Mouse (Mus musculus): ENCODE results near the gene Kxd1. TPM values are rescaled to one million over a fixed set of nuclear protein-coding genes. Genes with fewer than 3 reads are reported as not detected.
"Not testable (repeated sequence)": the region's sequence is repeated elsewhere in the genome, so short reads cannot be mapped to it uniquely, and the experiment has no call there.

Kxd1 gene
- polyA plus RNA-seq, 1 experiment from 2014 or later, result 81.8 TPM

DNA sequence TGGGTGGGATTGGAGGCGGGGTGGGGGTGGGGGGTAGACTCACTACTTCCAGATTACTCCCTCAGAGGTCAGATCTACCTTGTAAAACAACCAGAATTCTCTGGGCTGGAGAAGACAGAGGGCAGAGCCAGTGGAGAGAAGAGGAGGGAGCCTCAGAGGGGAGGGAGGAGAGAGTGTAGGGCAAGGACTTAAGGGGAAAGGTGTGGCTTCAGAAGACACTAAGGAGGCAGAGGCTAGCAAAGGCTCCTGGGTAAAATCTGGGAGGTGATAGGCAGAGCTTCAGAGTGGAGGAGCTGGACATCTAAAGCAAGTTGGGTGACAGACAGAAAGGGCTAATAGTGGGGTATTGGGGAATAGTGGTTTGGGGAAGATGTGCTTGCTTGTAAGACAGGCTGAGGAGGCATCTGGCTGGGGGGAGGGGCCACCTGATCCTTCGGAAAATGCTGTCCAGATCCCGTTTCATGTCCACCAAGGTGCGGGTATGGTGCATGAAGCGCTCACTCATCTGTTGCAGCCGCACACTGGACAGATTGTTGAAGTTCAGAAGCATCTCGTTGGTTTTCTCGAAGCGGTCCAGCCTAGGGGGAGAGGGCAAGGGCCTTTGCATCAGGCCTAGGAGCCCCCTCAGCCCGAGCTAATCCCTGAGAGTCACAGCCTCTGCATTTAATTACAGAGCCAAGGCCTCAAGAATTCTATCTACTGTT lies 9.7 kb downstream of the Kxd1 start:
- no peak for DNase-seq (ENCODE audit: low spot score)
- H3K27me3 ChIP-seq (ENCODE audit: insufficient read depth, low read length), result no peaks in the 10 kb centered on the region
- WGBS, result 53% methylated on average over 10 of the region's 10 CpGs
- H3K27ac ChIP-seq, result no peak overlapping the region
- no peak for TF ChIP-seq CTCF (IDR thresholded peaks at IDR 0.05; ENCODE audit: low read depth)
- ATAC-seq (replicated peaks; ENCODE audit: low FRiP score, low read depth), result no peak
- H3K36me3 ChIP-seq (ENCODE audit: insufficient read depth, low read length), result peaks cover 16% of the 10 kb centered on the region
- H3K9ac ChIP-seq (ENCODE audit: low read depth, low read length), result no peak overlapping the region
- H3K4me3 ChIP-seq (replicated peaks; ENCODE audit: low read depth, low read length), result no peak overlapping the region
- H3K4me2 ChIP-seq (ENCODE audit: low read length), result no peak overlapping the region
- no peaks in the 10 kb centered on the region; the same call in 1 of the 2 replicates for H3K4me1 ChIP-seq (replicated peaks; ENCODE audit: insufficient read depth, low read length)
- H3K9me3 ChIP-seq (replicated peaks; ENCODE audit: low read length), result no peaks in the 10 kb centered on the region

- TF ChIP-seq CTCF (IDR thresholded peaks at IDR 0.05; ENCODE audit: low read depth), result no peak
- Histone ChIP-seq H3K27ac (no peak overlapping the region), H3K9me3 (replicated peaks; ENCODE audit: low read length) (no peaks in the 10 kb centered on the region), H3K4me3 (replicated peaks; ENCODE audit: low read depth, low read length) (no peak overlapping the region), H3K4me2 (ENCODE audit: low read length) (no peak overlapping the region), H3K27me3 (ENCODE audit: insufficient read depth, low read length) (no peaks in the 10 kb centered on the region), H3K36me3 (ENCODE audit: insufficient read depth, low read length) (peaks cover 16% of the 10 kb centered on the region), H3K4me1 (replicated peaks; ENCODE audit: insufficient read depth, low read length) (0 out of 2 replicates have a peak, but pooled peaks cover 6% of the 10 kb centered on the region), H3K9ac (ENCODE audit: low read depth, low read length) (no peak overlapping the region)
- DNase-seq (ENCODE audit: low spot score) (no peak), ATAC-seq (replicated peaks; ENCODE audit: low FRiP score, low read depth) (no peak)
- WGBS, result 70% methylated on average over 2 of the region's 2 CpGs
Measured at GRCm38 (mm10) chr8:70513441-70513840, 14.3 kb downstream of the Kxd1 start.

DNA sequence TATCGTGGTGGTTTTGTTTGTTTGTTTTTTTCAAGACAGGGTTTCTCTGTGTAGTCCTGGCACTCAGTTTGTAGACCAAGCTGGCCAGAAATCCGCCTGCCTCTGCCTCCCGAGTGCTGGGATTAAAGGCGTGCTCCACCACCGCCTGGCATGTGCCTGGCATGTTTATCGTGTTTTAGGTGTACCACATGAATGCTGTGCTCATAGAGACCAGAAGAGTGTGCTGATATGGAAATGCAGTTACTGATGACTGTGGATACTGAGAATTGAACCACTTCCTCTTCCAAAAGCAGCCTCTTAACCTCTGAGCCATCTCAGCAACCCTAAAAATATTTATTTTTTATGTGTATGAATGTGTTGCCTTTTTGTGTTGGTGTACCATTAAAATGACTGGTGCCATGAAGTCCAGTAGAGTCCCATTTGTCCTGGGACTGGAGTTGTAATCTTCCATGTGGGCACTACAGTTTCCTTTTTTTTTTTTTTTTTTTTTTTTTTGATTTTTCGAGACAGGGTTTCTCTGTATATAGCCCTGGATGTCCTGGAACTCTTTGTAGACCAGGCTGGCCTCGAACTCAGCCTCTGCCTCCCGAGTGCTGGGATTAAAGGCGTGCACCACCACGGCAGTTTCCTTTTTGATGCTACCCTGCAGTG lies 15.4 kb downstream of the Kxd1 start:
- WGBS, result 92% methylated on average over 11 of the region's 11 CpGs
- peaks cover 19% of the 10 kb centered on the region for H3K36me3 ChIP-seq (ENCODE audit: insufficient read depth, low read length)
- H3K9me3 ChIP-seq (replicated peaks; ENCODE audit: low read length), result no peaks in the 10 kb centered on the region
- no peak for ATAC-seq (replicated peaks; ENCODE audit: low FRiP score, low read depth)
- no peak overlapping the region for H3K4me3 ChIP-seq (replicated peaks; ENCODE audit: low read depth, low read length)
- no peak overlapping the region for H3K9ac ChIP-seq (ENCODE audit: low read depth, low read length)
- H3K27me3 ChIP-seq (ENCODE audit: insufficient read depth, low read length), result no peaks in the 10 kb centered on the region
- no peak overlapping the region for H3K27ac ChIP-seq
- DNase-seq (ENCODE audit: low spot score), result no peak
- H3K4me2 ChIP-seq (ENCODE audit: low read length), result no peak overlapping the region
- 0 out of 2 replicates have a peak, but pooled peaks cover 6% of the 10 kb centered on the region for H3K4me1 ChIP-seq (replicated peaks; ENCODE audit: insufficient read depth, low read length)
- no peak for TF ChIP-seq CTCF (IDR thresholded peaks at IDR 0.05; ENCODE audit: low read depth)

DNA sequence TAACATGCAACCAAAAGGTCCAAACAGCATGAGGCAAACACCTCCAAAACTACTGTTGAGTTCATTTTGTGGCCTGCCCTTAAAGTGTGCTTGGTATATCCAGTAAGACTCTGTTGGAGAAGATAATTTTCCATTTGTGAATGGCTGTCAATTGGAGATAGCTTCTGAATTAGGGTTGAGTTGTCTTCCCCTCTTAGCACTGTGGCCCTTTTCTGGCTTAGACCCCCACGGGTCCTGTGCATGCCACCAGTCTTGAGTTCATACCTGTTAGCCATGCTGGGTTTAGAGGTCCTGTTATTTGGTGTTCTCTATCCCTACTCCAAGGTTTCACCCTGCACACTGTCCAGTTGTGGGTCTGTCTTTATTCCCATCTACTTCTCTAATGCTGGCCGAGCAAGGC lies 16.0 kb downstream of the Kxd1 start:
- DNase-seq (ENCODE audit: low spot score), result no peak
- no peak for TF ChIP-seq CTCF (IDR thresholded peaks at IDR 0.05; ENCODE audit: low read depth)
- Histone ChIP-seq H3K27ac (no peak overlapping the region), H3K9ac (ENCODE audit: low read depth, low read length) (no peak overlapping the region), H3K4me2 (ENCODE audit: low read length) (no peak overlapping the region), H3K36me3 (ENCODE audit: insufficient read depth, low read length) (peaks cover 20% of the 10 kb centered on the region), H3K4me1 (replicated peaks; ENCODE audit: insufficient read depth, low read length) (0 out of 2 replicates have a peak, but pooled peaks cover 6% of the 10 kb centered on the region), H3K4me3 (replicated peaks; ENCODE audit: low read depth, low read length) (no peak overlapping the region), H3K9me3 (replicated peaks; ENCODE audit: low read length) (no peaks in the 10 kb centered on the region), H3K27me3 (ENCODE audit: insufficient read depth, low read length) (no peaks in the 10 kb centered on the region)
- ATAC-seq (replicated peaks; ENCODE audit: low FRiP score, low read depth), result no peak
- 90% methylated on average over 2 of the region's 2 CpGs for WGBS

GRCm38 (mm10) chr8:70511174-70511573 lies 16.6 kb downstream of the Kxd1 start:
- ATAC-seq (replicated peaks; ENCODE audit: low FRiP score, low read depth); H3K27me3 ChIP-seq (ENCODE audit: insufficient read depth, low read length); H3K9me3 ChIP-seq (replicated peaks; ENCODE audit: low read length); DNase-seq (ENCODE audit: low spot score); H3K9ac ChIP-seq (ENCODE audit: low read depth, low read length); H3K4me1 ChIP-seq (replicated peaks; ENCODE audit: insufficient read depth, low read length): not testable (repeated sequence)
- H3K4me2 ChIP-seq (ENCODE audit: low read length), result peak overlapping the region; percentile 95
- peaks cover 15% of the 10 kb centered on the region for H3K36me3 ChIP-seq (ENCODE audit: insufficient read depth, low read length)
- H3K27ac ChIP-seq, result peak overlapping the region; percentile 93; the same call in 1 of the 2 replicates
- WGBS, result 83% methylated on average over 6 of the region's 6 CpGs
- peak overlapping the region; percentile 84 for H3K4me3 ChIP-seq (replicated peaks; ENCODE audit: low read depth, low read length)

DNA sequence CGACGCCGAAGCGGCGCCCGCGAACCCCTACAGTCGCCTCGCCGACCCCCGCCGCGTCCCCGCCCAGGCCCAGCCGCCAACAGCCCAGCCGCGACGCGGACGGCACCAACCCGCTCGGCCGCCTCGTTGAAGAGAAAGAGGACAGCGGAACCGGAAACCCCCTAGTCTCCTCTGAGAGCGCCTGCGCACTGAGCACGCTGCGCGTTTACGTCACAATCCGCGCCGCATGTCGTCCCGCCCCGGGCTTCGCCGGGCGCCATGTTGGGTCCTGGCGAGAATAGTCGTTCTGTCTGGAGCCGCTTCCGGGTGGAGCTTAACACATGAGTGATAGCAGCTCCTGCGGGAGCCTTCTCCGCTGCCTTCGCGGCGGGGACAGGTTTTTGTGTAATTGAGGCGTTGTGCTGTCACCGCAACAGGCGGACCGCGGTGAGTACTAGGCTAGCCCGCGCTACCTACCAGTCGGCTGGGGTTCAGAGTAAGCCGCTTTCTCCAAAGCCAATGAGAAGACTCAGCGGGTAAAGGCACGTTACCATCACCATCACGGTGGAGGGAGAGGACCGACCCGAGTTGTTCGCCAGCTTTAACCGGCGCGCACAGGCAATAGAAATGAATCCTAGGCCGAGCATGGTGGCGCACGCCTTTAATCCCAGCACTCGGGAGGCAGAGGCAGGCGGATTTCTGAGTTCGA lies 17.4 kb downstream of the Kxd1 start, which contains the start of gene Uba52:
Gene Uba52, minus strand, starts transcription at position 574 of the 688 bp plus-strand sequence.
- no peaks in the 10 kb centered on the region for H3K9me3 ChIP-seq (replicated peaks; ENCODE audit: low read length)
- peaks cover 13% of the 10 kb centered on the region for H3K36me3 ChIP-seq (ENCODE audit: insufficient read depth, low read length)
- DNase-seq (ENCODE audit: low spot score), result peak; percentile 99
- no peaks in the 10 kb centered on the region for H3K27me3 ChIP-seq (ENCODE audit: insufficient read depth, low read length)
- peak; percentile 85 for ATAC-seq (replicated peaks; ENCODE audit: low FRiP score, low read depth)
- WGBS, result 1% methylated on average over 74 of the region's 74 CpGs
- TF ChIP-seq CTCF (IDR thresholded peaks at IDR 0.05; ENCODE audit: low read depth), result no peak
- peak within 1 kb of the TSS; percentile 95 for H3K4me2 ChIP-seq (ENCODE audit: low read length)
- peaks cover 13% of the 10 kb centered on the region for H3K4me1 ChIP-seq (replicated peaks; ENCODE audit: insufficient read depth, low read length)
- H3K27ac ChIP-seq, result peak within 1 kb of the TSS; percentile 93
- H3K4me3 ChIP-seq (replicated peaks; ENCODE audit: low read depth, low read length), result peak within 1 kb of the TSS; percentile 84
- peak within 1 kb of the TSS; percentile 98 for H3K9ac ChIP-seq (ENCODE audit: low read depth, low read length)
